Mouse (Mus musculus): ENCODE measurements around the gene St7.

GRCm38 (mm10) chr6:17906289-17906688 lies 213.6 kb downstream of the St7 start:
- no peak for TF ChIP-seq CTCF (IDR thresholded peaks at IDR 0.05; ENCODE audit: borderline replicate concordance, extremely low read depth, insufficient read depth, insufficient read length)
- no peak for TF ChIP-seq POLR2A (IDR thresholded peaks at IDR 0.05; ENCODE audit: borderline replicate concordance, extremely low read depth, insufficient read depth, insufficient read length, poor library complexity, severe bottlenecking)
